ENCODE assay signal across 8 mouse cellular contexts in the genomic region with DNA sequence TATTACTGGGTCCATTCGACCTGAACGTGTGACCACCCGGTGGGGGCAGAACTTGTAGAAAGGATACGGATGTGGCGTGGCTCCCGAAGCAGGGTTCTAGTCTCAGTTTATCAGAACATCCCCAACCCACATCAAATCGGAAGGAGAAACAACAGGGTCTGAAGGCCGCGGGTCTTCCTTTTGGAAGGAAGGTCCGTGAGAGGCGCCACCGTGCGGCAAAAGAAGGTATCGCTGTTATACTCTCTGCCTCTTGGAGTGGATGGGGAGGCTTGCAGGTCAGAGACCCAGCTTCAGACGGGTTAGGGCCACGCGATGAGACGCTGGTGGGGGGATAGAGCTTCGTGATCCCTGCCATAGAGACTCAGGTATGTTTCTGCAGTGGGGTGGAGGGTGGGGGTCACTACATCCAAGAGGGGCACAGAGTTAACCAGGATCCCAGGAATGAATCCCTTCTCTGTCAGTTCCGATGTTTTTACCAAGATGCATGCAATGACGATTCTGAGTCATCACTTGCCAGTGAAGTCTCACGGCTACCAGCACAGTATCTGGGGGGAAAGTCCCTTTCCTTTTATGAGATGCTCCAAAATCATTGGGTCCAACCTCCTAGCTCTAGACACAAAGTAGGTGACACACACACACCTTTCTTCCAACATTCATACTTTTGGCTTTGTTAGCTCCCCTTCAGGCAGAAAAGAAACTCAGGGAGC. TPM values are rescaled to one million over a fixed set of nuclear protein-coding genes. Genes with fewer than 3 reads are reported as not detected.
DNase-seq lines count a peak whose midpoint lies in the region; ATAC-seq and TF ChIP-seq lines count a peak whose summit lies in the region.

No protein-coding gene starts in this region.

- no peaks in the 10 kb centered on the region for H3K36me3 ChIP-seq in heart, embryonic 10.5 days
- no peaks in the 10 kb centered on the region for H3K36me3 ChIP-seq in stomach, embryonic 15.5 days

- 27% methylated on average over 22 of the region's 22 CpGs for WGBS in heart, embryonic 10.5 days
- WGBS in stomach, embryonic 15.5 days: 25% methylated on average over 22 of the region's 22 CpGs

- in situ Hi-C loops in Patski (cut with MboI; ENCODE audit: low pct_unique_long_range_greater_than_20kb): loop anchor here (10.0 kb wide), 1 partner anchor 275 kb away; the partner anchor contains the start of genes Cd164l2 and Gpr3

- H3K27ac ChIP-seq in heart, embryonic 10.5 days: no peak overlapping the region
- H3K27ac ChIP-seq in stomach, embryonic 15.5 days: no peak overlapping the region

- TF ChIP-seq CTCF in Patski (IDR thresholded peaks at IDR 0.05): peak; percentile 61

- H3K4me1 ChIP-seq in heart, embryonic 10.5 days: peaks cover 35% of the 10 kb centered on the region
- H3K4me1 ChIP-seq in stomach, embryonic 15.5 days: peaks cover 4% of the 10 kb centered on the region; the same call in 1 of the 2 replicates

- no peaks in the 10 kb centered on the region for H3K9me3 ChIP-seq in heart, embryonic 10.5 days
- no peaks in the 10 kb centered on the region for H3K9me3 ChIP-seq in stomach, embryonic 15.5 days

- H3K4me3 ChIP-seq in heart, embryonic 10.5 days: no peak overlapping the region; the same call in 1 of the 2 replicates
- no peak overlapping the region for H3K4me3 ChIP-seq in stomach, embryonic 15.5 days (replicated peaks)

- no peak overlapping the region for H3K9ac ChIP-seq in stomach, embryonic 15.5 days

- intact Hi-C loops in heart, postnatal 10 days (cut with DNase I): no loop called here

- peak overlapping the region; percentile 17; the same call in 1 of the 2 replicates for H3K4me2 ChIP-seq in stomach, embryonic 15.5 days

- no peak for ATAC-seq in Patski
- ATAC-seq in common myeloid progenitor, adult 5-6 weeks (replicated peaks; ENCODE audit: low read depth, poor library complexity, severe bottlenecking): peak; percentile 74; the same call in 1 of the 2 replicates
- peak; percentile 64 for ATAC-seq in megakaryocyte-erythroid progenitor cell, adult 5-6 weeks (replicated peaks; ENCODE audit: low FRiP score, low TSS enrichment, poor library complexity, severe bottlenecking)
- ATAC-seq in stomach, embryonic 15.5 days (ENCODE audit: insufficient read depth, low FRiP score, low read depth): no peak

- H3K27me3 ChIP-seq in heart, embryonic 10.5 days (ENCODE audit: insufficient read depth, poor library complexity, severe bottlenecking): peaks cover 18% of the 10 kb centered on the region
- H3K27me3 ChIP-seq in Patski: no peaks in the 10 kb centered on the region
- no peaks in the 10 kb centered on the region for H3K27me3 ChIP-seq in stomach, embryonic 15.5 days (replicated peaks)

- POLR2A ChIA-PET in Patski (lab: Charles Lee): no interaction called here

- DNase-seq in heart, adult 18-20 months: peak; percentile 33 to 83
- no peak for DNase-seq in heart, embryonic 10.5 days (ENCODE audit: low spot score)
- DNase-seq in Patski (ENCODE audit: low read depth, low spot score): no peak
- DNase-seq in heart, postnatal 10 days: peak; percentile 65 to 85
- peak; percentile 45 to 74 for DNase-seq in layer of hippocampus, postnatal 25 days (ENCODE audit: extremely low spot score in 1 of 2, low spot score in 1 of 2)

- CTCF ChIA-PET in Patski (lab: Charles Lee): interaction anchor here (0.7 to 3.0 kb wide), 3 partner anchors 10 to 69 kb away, joined by 3 to 9 read pairs (median 4); no protein-coding TSS in a partner anchor

RNA-seq across cellular contexts. Expression of gene Fam76a, which starts 17.2 kb away (rescaled TPM):
- total RNA-seq in heart, adult 18-20 months (2021): 10 to 100 TPM; 29.0 to 37.7 TPM
- 32.3 and 33.1 TPM in 2 replicates for polyA plus RNA-seq in heart, embryonic 10.5 days (2016; fragmentation: Nextera tagmentation; extraction: Ambion mirVana)
- polyA plus RNA-seq in Patski (2021): 25.4 TPM
- 25.2 and 33.5 TPM in 2 replicates for total RNA-seq in common myeloid progenitor, adult 5-6 weeks (2017)
- total RNA-seq in heart, postnatal 10 days (2021): 10 to 100 TPM; 40.7 to 43.5 TPM
- total RNA-seq in layer of hippocampus, postnatal 25 days (2021): 10 to 100 TPM; 40.1 to 50.5 TPM
- total RNA-seq in megakaryocyte-erythroid progenitor cell, adult 5-6 weeks (2014; fragmentation: Nextera tagmentation): 20.0 and 23.9 TPM in 2 replicates
- total RNA-seq in megakaryocyte-erythroid progenitor cell, adult 5-6 weeks (2017): 23.2 and 26.7 TPM in 2 replicates
- 39.3 and 45.5 TPM in 2 replicates for polyA plus RNA-seq in stomach, embryonic 15.5 days (2015; fragmentation: Nextera tagmentation; extraction: Ambion mirVana)

RNA-seq across cellular contexts. Expression of gene Fgr, which starts 34.3 kb away (rescaled TPM):
- total RNA-seq in heart, adult 18-20 months (2021): under 1 TPM; 0.57 to 0.69 TPM
- 0.36 and 0.43 TPM in 2 replicates for polyA plus RNA-seq in heart, embryonic 10.5 days (2016; fragmentation: Nextera tagmentation; extraction: Ambion mirVana)
- polyA plus RNA-seq in Patski (2021): not detected
- total RNA-seq in common myeloid progenitor, adult 5-6 weeks (2017): 0.53 and 0.96 TPM in 2 replicates
- under 1 TPM; 0.19 to 0.40 TPM for total RNA-seq in heart, postnatal 10 days (2021)
- total RNA-seq in layer of hippocampus, postnatal 25 days (2021): under 1 TPM; 0.07 to 0.14 TPM
- 2.8 TPM in 1 of 2 replicates, not detected in the other for total RNA-seq in megakaryocyte-erythroid progenitor cell, adult 5-6 weeks (2014; fragmentation: Nextera tagmentation)
- total RNA-seq in megakaryocyte-erythroid progenitor cell, adult 5-6 weeks (2017): 0.30 and 0.33 TPM in 2 replicates
- polyA plus RNA-seq in stomach, embryonic 15.5 days (2015; fragmentation: Nextera tagmentation; extraction: Ambion mirVana): 1.6 TPM in 2 replicates

RNA-seq across cellular contexts. Expression of gene Stx12, which starts 55.3 kb away (rescaled TPM):
- total RNA-seq in heart, adult 18-20 months (2021): 10 to 100 TPM; 32.6 to 33.8 TPM
- polyA plus RNA-seq in heart, embryonic 10.5 days (2016; fragmentation: Nextera tagmentation; extraction: Ambion mirVana): 54.6 and 58.1 TPM in 2 replicates
- 48.6 TPM for polyA plus RNA-seq in Patski (2021)
- total RNA-seq in common myeloid progenitor, adult 5-6 weeks (2017): 35.6 and 40.6 TPM in 2 replicates
- 10 to 100 TPM; 47.0 to 49.9 TPM for total RNA-seq in heart, postnatal 10 days (2021)
- 100 to 1,000 TPM in 1 of 2 experiments, 10 to 100 TPM in 1; 99.7 to 106 TPM for total RNA-seq in layer of hippocampus, postnatal 25 days (2021)
- total RNA-seq in megakaryocyte-erythroid progenitor cell, adult 5-6 weeks (2014; fragmentation: Nextera tagmentation): 18.9 and 26.4 TPM in 2 replicates
- 24.7 and 25.4 TPM in 2 replicates for total RNA-seq in megakaryocyte-erythroid progenitor cell, adult 5-6 weeks (2017)
- 54.8 and 58.3 TPM in 2 replicates for polyA plus RNA-seq in stomach, embryonic 15.5 days (2015; fragmentation: Nextera tagmentation; extraction: Ambion mirVana)

Comparison
In these comparisons a context has a peak if more than half of its experiments do, and no peak if none do; other contexts are left out.
1. DNase-seq: peak in heart, adult 18-20 months (2 of 2), heart, postnatal 10 days (2 of 2) and layer of hippocampus, postnatal 25 days (2 of 2); none in heart, embryonic 10.5 days (single experiment) and Patski (single experiment).
2. ATAC-seq: peak in common myeloid progenitor, adult 5-6 weeks (single experiment) and megakaryocyte-erythroid progenitor cell, adult 5-6 weeks (single experiment); none in Patski (single experiment) and stomach, embryonic 15.5 days (single experiment).